Mouse (Mus musculus): ENCODE measurements around the gene Mrpl19. TPM values are rescaled to one million over a fixed set of nuclear protein-coding genes. Genes with fewer than 3 reads are reported as not detected.

The Mrpl19 gene
- polyA plus RNA-seq (2015; fragmentation: Nextera tagmentation; extraction: Ambion mirVana): 13.6 and 15.8 TPM in 2 replicates

- WGBS: 1% methylated on average over 44 of the region's 44 CpGs
- DNase-seq (ENCODE audit: low spot score) (peak; percentile 91), ATAC-seq (peak; percentile 100)
- Histone ChIP-seq H3K4me3 (ENCODE audit: low read depth, low read length) (peak within 1 kb of the TSS; percentile 88), H3K27me3 (replicated peaks; ENCODE audit: insufficient read depth, low read length) (no peaks in the 10 kb centered on the region), H3K27ac (ENCODE audit: low read length) (no peak within 1 kb of the TSS), H3K4me1 (ENCODE audit: insufficient read depth, low read depth, low read length) (no peaks in the 10 kb centered on the region), H3K4me2 (replicated peaks; ENCODE audit: low read depth, low read length) (peak within 1 kb of the TSS; percentile 75), H3K9me3 (ENCODE audit: low read length) (no peaks in the 10 kb centered on the region), H3K36me3 (ENCODE audit: insufficient read depth, low read length) (no peaks in the 10 kb centered on the region), H3K9ac (replicated peaks; ENCODE audit: low read depth) (peak within 1 kb of the TSS; percentile 64)
- no peak for TF ChIP-seq EP300 (IDR thresholded peaks at IDR 0.05)
- no peak for TF ChIP-seq CTCF (IDR thresholded peaks at IDR 0.05)
Measured at GRCm38 (mm10) chr6:81965296-81966067, at the start of gene Mrpl19. Gene Mrpl19, minus strand, starts transcription at chr6:81965958.

- H3K4me1 ChIP-seq (ENCODE audit: insufficient read depth, low read depth, low read length): no peaks in the 10 kb centered on the region
- no peak overlapping the region for H3K4me2 ChIP-seq (replicated peaks; ENCODE audit: low read depth, low read length)
- no peak for DNase-seq (ENCODE audit: low spot score)
Measured at GRCm38 (mm10) chr6:82012392-82012791, 46.6 kb upstream of the Mrpl19 start.

GRCm38 (mm10) chr6:81990049-81990810 is 24.5 kb upstream of the Mrpl19 start:
- Histone ChIP-seq H3K36me3 (ENCODE audit: insufficient read depth, low read length) (no peaks in the 10 kb centered on the region), H3K4me1 (ENCODE audit: insufficient read depth, low read depth, low read length) (0 out of 2 replicates have a peak, but pooled peaks cover 3% of the 10 kb centered on the region), H3K4me3 (ENCODE audit: low read depth, low read length) (no peak overlapping the region), H3K9ac (replicated peaks; ENCODE audit: low read depth) (no peak overlapping the region), H3K4me2 (replicated peaks; ENCODE audit: low read depth, low read length) (peak overlapping the region; percentile 25), H3K27me3 (replicated peaks; ENCODE audit: insufficient read depth, low read length) (no peaks in the 10 kb centered on the region), H3K27ac (ENCODE audit: low read length) (no peak overlapping the region; the same call in 1 of the 2 replicates), H3K9me3 (ENCODE audit: low read length) (no peaks in the 10 kb centered on the region)
- DNase-seq (ENCODE audit: low spot score) (no peak), ATAC-seq (peak; percentile 2; the same call in 1 of the 2 replicates)
- TF ChIP-seq EP300 (IDR thresholded peaks at IDR 0.05) (no peak), CTCF (IDR thresholded peaks at IDR 0.05) (no peak)
- WGBS: 34% methylated on average over 20 of the region's 20 CpGs

More at GRCm38 (mm10) chr6:82012392-82012791, 46.6 kb upstream of the Mrpl19 start:
- H3K4me3 ChIP-seq (ENCODE audit: low read depth, low read length): no peak overlapping the region
- no peak overlapping the region for H3K9ac ChIP-seq (replicated peaks; ENCODE audit: low read depth)
- ATAC-seq: no peak
- no peaks in the 10 kb centered on the region for H3K27me3 ChIP-seq (replicated peaks; ENCODE audit: insufficient read depth, low read length)
- TF ChIP-seq CTCF (IDR thresholded peaks at IDR 0.05) (no peak), EP300 (IDR thresholded peaks at IDR 0.05) (no peak)
- WGBS: 69% methylated on average over 1 of the region's 1 CpGs
- H3K36me3 ChIP-seq (ENCODE audit: insufficient read depth, low read length): no peaks in the 10 kb centered on the region
- no peak overlapping the region for H3K27ac ChIP-seq (ENCODE audit: low read length)
- no peaks in the 10 kb centered on the region for H3K9me3 ChIP-seq (ENCODE audit: low read length)

GRCm38 (mm10) chr6:81988341-81988740 is 22.6 kb upstream of the Mrpl19 start:
- no peak for TF ChIP-seq CTCF (IDR thresholded peaks at IDR 0.05)
- no peak for TF ChIP-seq EP300 (IDR thresholded peaks at IDR 0.05)
- DNase-seq (ENCODE audit: low spot score) (no peak), ATAC-seq (no peak)
- Histone ChIP-seq H3K4me2 (replicated peaks; ENCODE audit: low read depth, low read length) (no peak overlapping the region), H3K4me3 (ENCODE audit: low read depth, low read length) (no peak overlapping the region), H3K27me3 (replicated peaks; ENCODE audit: insufficient read depth, low read length) (no peaks in the 10 kb centered on the region), H3K27ac (ENCODE audit: low read length) (no peak overlapping the region), H3K9ac (replicated peaks; ENCODE audit: low read depth) (no peak overlapping the region), H3K4me1 (ENCODE audit: insufficient read depth, low read depth, low read length) (0 out of 2 replicates have a peak, but pooled peaks cover 3% of the 10 kb centered on the region), H3K9me3 (ENCODE audit: low read length) (no peaks in the 10 kb centered on the region), H3K36me3 (ENCODE audit: insufficient read depth, low read length) (no peaks in the 10 kb centered on the region)
- 97% methylated on average over 5 of the region's 5 CpGs for WGBS

GRCm38 (mm10) chr6:81987580-81987979 is 21.8 kb upstream of the Mrpl19 start:
- Histone ChIP-seq H3K9ac (replicated peaks; ENCODE audit: low read depth) (no peak overlapping the region), H3K4me2 (replicated peaks; ENCODE audit: low read depth, low read length) (no peak overlapping the region), H3K4me3 (ENCODE audit: low read depth, low read length) (no peak overlapping the region), H3K27me3 (replicated peaks; ENCODE audit: insufficient read depth, low read length) (no peaks in the 10 kb centered on the region), H3K4me1 (ENCODE audit: insufficient read depth, low read depth, low read length) (0 out of 2 replicates have a peak, but pooled peaks cover 3% of the 10 kb centered on the region), H3K27ac (ENCODE audit: low read length) (no peak overlapping the region), H3K36me3 (ENCODE audit: insufficient read depth, low read length) (no peaks in the 10 kb centered on the region), H3K9me3 (ENCODE audit: low read length) (no peaks in the 10 kb centered on the region)
- TF ChIP-seq EP300 (IDR thresholded peaks at IDR 0.05): no peak
- no peak for TF ChIP-seq CTCF (IDR thresholded peaks at IDR 0.05)
- DNase-seq (ENCODE audit: low spot score): no peak
- no peak for ATAC-seq
- WGBS: 63% methylated on average over 3 of the region's 3 CpGs

- no peak overlapping the region for H3K27ac ChIP-seq (ENCODE audit: low read length)
- no peak overlapping the region for H3K9ac ChIP-seq (replicated peaks; ENCODE audit: low read depth)
- H3K4me1 ChIP-seq (ENCODE audit: insufficient read depth, low read depth, low read length): 0 out of 2 replicates have a peak, but pooled peaks cover 3% of the 10 kb centered on the region
- ATAC-seq (peak; percentile 88), DNase-seq (ENCODE audit: low spot score) (peak; percentile 94)
- H3K27me3 ChIP-seq (replicated peaks; ENCODE audit: insufficient read depth, low read length): no peaks in the 10 kb centered on the region
- H3K4me2 ChIP-seq (replicated peaks; ENCODE audit: low read depth, low read length): no peak overlapping the region
- TF ChIP-seq EP300 (IDR thresholded peaks at IDR 0.05) (peak; percentile 53; the same call in 1 of the 2 replicates), CTCF (IDR thresholded peaks at IDR 0.05) (peak; percentile 96)
- H3K4me3 ChIP-seq (ENCODE audit: low read depth, low read length): no peak overlapping the region
- H3K9me3 ChIP-seq (ENCODE audit: low read length): no peaks in the 10 kb centered on the region
- 0% methylated on average over 9 of the region's 9 CpGs for WGBS
- no peaks in the 10 kb centered on the region for H3K36me3 ChIP-seq (ENCODE audit: insufficient read depth, low read length)
Measured at GRCm38 (mm10) chr6:81987010-81987409, 21.3 kb upstream of the Mrpl19 start.

Measured in lung, postnatal 0 days (tissue).